Mouse (Mus musculus) embryonic facial prominence, embryonic 10.5 days (tissue): ENCODE measurements around the gene Slc36a1. TPM values are rescaled to one million over a fixed set of nuclear protein-coding genes. Genes with fewer than 3 reads are reported as not detected.

Experiments
- DNase-seq: peaks from one replicate; pipeline ENCODE4 v3.0.0-alpha.2; 2017; ENCODE audit warnings: low spot score
- H3K27ac ChIP-seq: fragments of 300-500 bp; sonication (generic); replicated peaks from 2 replicates; pipeline ENCODE4 v1.5.1; 2016; ENCODE audit warnings: mild to moderate bottlenecking
- H3K27me3 ChIP-seq: fragments of 300-500 bp; sonication (generic); replicated peaks from 2 replicates; pipeline ENCODE4 v1.6.1; 2016; ENCODE audit warnings: low read depth, mild to moderate bottlenecking; ENCODE audit not compliant: poor library complexity, severe bottlenecking
- H3K36me3 ChIP-seq: fragments of 300-500 bp; sonication (generic); replicated peaks from 2 replicates; pipeline ENCODE4 v1.6.1; 2016; ENCODE audit warnings: mild to moderate bottlenecking, moderate library complexity
- H3K4me1 ChIP-seq: fragments of 300-500 bp; sonication (generic); 2 replicates; pipeline ENCODE4 v1.6.1; 2016
- H3K4me3 ChIP-seq: fragments of 300-500 bp; sonication (generic); 2 replicates; pipeline ENCODE4 v1.5.1; 2016; ENCODE audit warnings: mild to moderate bottlenecking, moderate library complexity
- H3K9me3 ChIP-seq: fragments of 300-500 bp; sonication (generic); 2 replicates; pipeline ENCODE4 v1.6.1; 2016; ENCODE audit warnings: mild to moderate bottlenecking
- WGBS: fragments of 180-500 bp; shearing (Covaris S2); methylation state at CpG from one replicate; pipeline ENCODE4 v1.1.7; 2016; 5-methylcytosine and 5-hydroxymethylcytosine counted together
- polyA plus RNA-seq: library from polyadenylated mRNA; unstranded; fragments of >200 nt; fragmentation: Nextera tagmentation; extraction: Ambion mirVana; gene quantifications from 2 replicates; pipeline ENCODE4 v1.2.1, GENCODE M21; 2016

Slc36a1 gene
- polyA plus RNA-seq, 1 experiment from 2014 or later, result 1.3 TPM

GRCm38 (mm10) chr11:55240556-55240955 is 36.4 kb downstream of the Slc36a1 start:
- H3K4me3 ChIP-seq, result no peak overlapping the region
- no peaks in the 10 kb centered on the region for H3K9me3 ChIP-seq
- no peaks in the 10 kb centered on the region for H3K4me1 ChIP-seq
- WGBS, result 66% methylated on average over 7 of the region's 7 CpGs
- peak; percentile 46 for DNase-seq
- H3K36me3 ChIP-seq, result no peaks in the 10 kb centered on the region
- no peaks in the 10 kb centered on the region for H3K27me3 ChIP-seq
- H3K27ac ChIP-seq, result no peak overlapping the region

GRCm38 (mm10) chr11:55250527-55250926 is 46.4 kb downstream of the Slc36a1 start:
- Histone ChIP-seq H3K9me3 (no peaks in the 10 kb centered on the region), H3K4me1 (no peaks in the 10 kb centered on the region), H3K36me3 (no peaks in the 10 kb centered on the region), H3K27me3 (no peaks in the 10 kb centered on the region), H3K4me3 (no peak overlapping the region), H3K27ac (no peak overlapping the region)
- DNase-seq, result no peak
- WGBS, result 88% methylated on average over 6 of the region's 6 CpGs

- no peak overlapping the region for H3K27ac ChIP-seq
- no peaks in the 10 kb centered on the region for H3K36me3 ChIP-seq
- DNase-seq, result no peak
- 88% methylated on average over 9 of the region's 9 CpGs for WGBS
- H3K4me1 ChIP-seq, result no peaks in the 10 kb centered on the region
- no peaks in the 10 kb centered on the region for H3K27me3 ChIP-seq
- H3K4me3 ChIP-seq, result no peak overlapping the region
- H3K9me3 ChIP-seq, result no peaks in the 10 kb centered on the region
Measured at GRCm38 (mm10) chr11:55253391-55253790, 49.2 kb downstream of the Slc36a1 start.

GRCm38 (mm10) chr11:55261105-55261504 is 57.0 kb downstream of the Slc36a1 start:
- Histone ChIP-seq H3K36me3 (no peaks in the 10 kb centered on the region), H3K4me3 (no peak overlapping the region), H3K4me1 (no peaks in the 10 kb centered on the region), H3K27me3 (no peaks in the 10 kb centered on the region), H3K27ac (no peak overlapping the region), H3K9me3 (no peaks in the 10 kb centered on the region)
- 86% methylated on average over 4 of the region's 4 CpGs for WGBS
- no peak for DNase-seq

GRCm38 (mm10) chr11:55262000-55262399 is 57.9 kb downstream of the Slc36a1 start:
- H3K36me3 ChIP-seq, result no peaks in the 10 kb centered on the region
- no peaks in the 10 kb centered on the region for H3K4me1 ChIP-seq
- H3K27me3 ChIP-seq, result no peaks in the 10 kb centered on the region
- H3K4me3 ChIP-seq, result no peak overlapping the region
- no peak overlapping the region for H3K27ac ChIP-seq
- 72% methylated on average over 5 of the region's 5 CpGs for WGBS
- DNase-seq, result no peak
- H3K9me3 ChIP-seq, result no peaks in the 10 kb centered on the region

GRCm38 (mm10) chr11:55264318-55264717 is 60.2 kb downstream of the Slc36a1 start:
- Histone ChIP-seq H3K4me3 (no peak overlapping the region), H3K4me1 (no peaks in the 10 kb centered on the region), H3K27me3 (no peaks in the 10 kb centered on the region), H3K36me3 (no peaks in the 10 kb centered on the region), H3K27ac (no peak overlapping the region), H3K9me3 (no peaks in the 10 kb centered on the region)
- no peak for DNase-seq
- 85% methylated on average over 2 of the region's 2 CpGs for WGBS

- Histone ChIP-seq H3K36me3 (no peaks in the 10 kb centered on the region), H3K4me1 (no peaks in the 10 kb centered on the region), H3K27me3 (no peaks in the 10 kb centered on the region), H3K9me3 (no peaks in the 10 kb centered on the region), H3K27ac (no peak overlapping the region), H3K4me3 (no peak overlapping the region)
- WGBS, result 53% methylated on average over 2 of the region's 2 CpGs
- no peak for DNase-seq
Measured at GRCm38 (mm10) chr11:55265647-55266046, 61.5 kb downstream of the Slc36a1 start.

GRCm38 (mm10) chr11:55268580-55268979 is 64.4 kb downstream of the Slc36a1 start:
- H3K4me1 ChIP-seq, result no peaks in the 10 kb centered on the region
- H3K27me3 ChIP-seq, result no peaks in the 10 kb centered on the region
- no peaks in the 10 kb centered on the region for H3K36me3 ChIP-seq
- no peak overlapping the region for H3K4me3 ChIP-seq
- DNase-seq, result no peak
- 92% methylated on average over 6 of the region's 6 CpGs for WGBS
- no peaks in the 10 kb centered on the region for H3K9me3 ChIP-seq
- no peak overlapping the region for H3K27ac ChIP-seq

GRCm38 (mm10) chr11:55274756-55275155 is 70.6 kb downstream of the Slc36a1 start:
- Histone ChIP-seq H3K9me3 (no peaks in the 10 kb centered on the region), H3K4me3 (no peak overlapping the region), H3K36me3 (no peaks in the 10 kb centered on the region), H3K27ac (no peak overlapping the region), H3K4me1 (no peaks in the 10 kb centered on the region), H3K27me3 (no peaks in the 10 kb centered on the region)
- no peak for DNase-seq
- WGBS, result 82% methylated on average over 6 of the region's 6 CpGs

Other genes starting within 250 kb of the Slc36a1 start
- gene Tnip1, start 241.4 kb upstream of the Slc36a1 start, polyA plus RNA-seq, result 11.7 and 11.9 TPM in 2 replicates
- gene Anxa6, start 170.9 kb upstream of the Slc36a1 start, polyA plus RNA-seq, result 56.5 and 66.7 TPM in 2 replicates
- gene Ccdc69, start 126.2 kb upstream of the Slc36a1 start, polyA plus RNA-seq, result 0.47 and 0.49 TPM in 2 replicates
- 7.2 and 7.3 TPM in 2 replicates for gene Gm2a, start 106.2 kb upstream of the Slc36a1 start, polyA plus RNA-seq
- gene Slc36a3, start 52.6 kb upstream of the Slc36a1 start, polyA plus RNA-seq, result not detected in 2 replicates
- gene Slc36a2, start 19.3 kb upstream of the Slc36a1 start, polyA plus RNA-seq, result 0.50 and 0.96 TPM in 2 replicates
- 0.12 and 0.13 TPM in 2 replicates for gene Fat2, start 132.2 kb downstream of the Slc36a1 start, polyA plus RNA-seq
- gene Sparc, start 218.8 kb downstream of the Slc36a1 start, polyA plus RNA-seq, result 269 and 310 TPM in 2 replicates